Mouse (Mus musculus): ENCODE results near the gene Pim1.

- TF ChIP-seq EP300 (optimal IDR thresholded peaks at IDR 0.05), result no peak
- TF ChIP-seq CTCF (IDR thresholded peaks at IDR 0.05; ENCODE audit: low read depth), result peak; percentile 32; the same call in 1 of the 2 replicates
Measured at GRCm38 (mm10) chr17:29531278-29531677, 40.7 kb downstream of the Pim1 start.
